Mouse (Mus musculus): ENCODE data around the gene Chst8. TPM values are rescaled to one million over a fixed set of nuclear protein-coding genes. Genes with fewer than 3 reads are reported as not detected.
A peak's percentile ranks its signal among the peaks of the same experiment; 100 is the strongest.

Chst8 gene
- total RNA-seq, 2 experiments from 2014 or later, result 18.7 to 21.1 TPM

GRCm38 (mm10) chr7:34685176-34685575 lies 127.3 kb downstream of the Chst8 start:
- no peak for DNase-seq (ENCODE audit: low spot score in 2 of 2)
- intact Hi-C loops (cut with DNase I), result no loop called here

DNA sequence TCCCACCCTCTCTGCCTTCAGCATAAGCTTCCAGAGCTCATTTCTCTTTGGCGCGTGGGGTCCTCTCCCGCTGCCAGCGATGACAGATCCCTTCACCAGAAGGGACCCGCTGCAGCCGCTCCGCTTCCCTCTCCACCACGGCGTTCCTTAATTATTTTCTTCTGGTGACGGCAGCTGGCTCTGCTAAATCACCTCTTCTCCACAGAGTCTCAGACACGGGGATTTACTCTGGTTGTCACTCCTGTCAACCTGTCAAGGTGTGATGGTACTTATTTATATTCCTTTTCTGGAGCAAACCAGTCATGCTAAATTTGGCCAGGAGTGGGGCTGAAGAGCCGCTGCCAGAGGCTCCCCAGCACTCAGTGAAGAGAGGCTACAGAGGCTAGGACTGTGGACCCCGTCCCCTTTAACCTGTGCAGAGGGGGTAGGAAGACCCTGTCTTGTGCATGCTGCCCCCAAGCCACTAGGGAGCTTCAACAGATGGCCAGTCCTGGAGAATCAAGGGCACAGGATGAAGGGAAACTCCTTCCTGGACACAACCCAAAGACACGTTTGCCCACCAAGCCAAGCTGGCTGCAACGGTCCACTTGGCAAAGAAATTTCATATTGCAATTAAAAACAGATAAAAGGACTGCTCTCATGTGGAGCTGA lies 131.6 kb downstream of the Chst8 start:
- DNase-seq (ENCODE audit: low spot score in 2 of 2), result no peak
- intact Hi-C loops (cut with DNase I), result no loop called here

DNA sequence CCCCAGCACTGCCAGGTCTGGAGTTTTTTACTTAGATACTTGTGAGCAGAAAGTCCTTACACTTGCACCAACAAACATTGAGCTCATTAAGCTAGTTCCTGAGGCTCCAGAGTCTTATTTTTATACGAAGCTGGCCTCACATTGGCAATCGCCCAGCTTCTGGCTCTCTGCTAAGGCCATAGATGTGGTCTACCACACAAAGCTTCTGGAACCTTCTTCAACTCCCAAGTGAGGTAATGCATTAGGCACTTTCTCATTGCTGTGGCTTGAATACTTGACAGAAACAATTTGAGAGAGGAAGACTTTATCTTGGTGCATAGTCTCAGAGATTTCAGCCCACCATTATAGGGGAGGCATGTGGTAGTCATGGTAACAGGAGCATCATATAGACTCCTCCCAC lies 132.6 kb downstream of the Chst8 start:
- intact Hi-C loops (cut with DNase I), result loop anchor here (5.0 to 10.0 kb wide), 3 partner anchors 235 to 585 kb away; partner anchors contain the start of gene Pepd
- DNase-seq (ENCODE audit: low spot score in 2 of 2), result no peak

DNA sequence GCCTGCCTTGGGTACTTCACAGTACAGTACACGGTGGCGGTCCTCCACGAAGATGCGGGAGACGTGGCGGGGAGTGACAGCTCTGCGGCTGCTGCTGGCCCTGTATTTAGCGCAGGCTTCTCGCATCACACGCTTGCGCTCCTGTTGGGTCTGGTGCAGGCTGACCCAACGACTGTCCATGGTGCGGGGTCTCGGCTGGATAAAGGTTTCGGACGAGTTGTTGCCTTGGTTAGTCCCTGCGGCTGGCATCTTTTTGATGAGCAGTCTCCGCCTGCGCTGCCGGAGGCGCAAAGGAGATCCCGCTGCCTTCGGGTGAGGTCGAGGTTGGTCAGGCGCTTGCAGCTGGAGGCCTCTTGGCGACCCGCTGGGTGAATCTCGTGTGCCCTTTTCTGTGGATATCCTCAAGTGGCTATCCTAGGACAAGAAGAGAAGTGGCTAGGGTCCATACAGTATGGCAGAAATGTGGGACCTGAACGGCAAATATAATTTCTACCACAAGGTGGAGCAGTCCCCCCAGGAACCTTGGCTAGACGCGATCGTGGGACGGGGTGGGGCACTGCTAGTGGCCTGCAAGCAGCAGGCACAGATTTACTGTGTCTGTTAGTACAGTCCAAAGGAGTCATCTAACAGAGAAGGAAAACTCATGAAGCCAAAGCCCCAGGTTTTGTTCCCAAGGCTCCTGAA lies 136.5 kb downstream of the Chst8 start:
- peak; percentile 77 to 80 for DNase-seq (ENCODE audit: low spot score in 2 of 2)
- intact Hi-C loops (cut with DNase I), result loop anchor here (1.0 to 10.0 kb wide), 5 partner anchors 43 to 589 kb away; partner anchors contain the start of gene Pepd

DNA sequence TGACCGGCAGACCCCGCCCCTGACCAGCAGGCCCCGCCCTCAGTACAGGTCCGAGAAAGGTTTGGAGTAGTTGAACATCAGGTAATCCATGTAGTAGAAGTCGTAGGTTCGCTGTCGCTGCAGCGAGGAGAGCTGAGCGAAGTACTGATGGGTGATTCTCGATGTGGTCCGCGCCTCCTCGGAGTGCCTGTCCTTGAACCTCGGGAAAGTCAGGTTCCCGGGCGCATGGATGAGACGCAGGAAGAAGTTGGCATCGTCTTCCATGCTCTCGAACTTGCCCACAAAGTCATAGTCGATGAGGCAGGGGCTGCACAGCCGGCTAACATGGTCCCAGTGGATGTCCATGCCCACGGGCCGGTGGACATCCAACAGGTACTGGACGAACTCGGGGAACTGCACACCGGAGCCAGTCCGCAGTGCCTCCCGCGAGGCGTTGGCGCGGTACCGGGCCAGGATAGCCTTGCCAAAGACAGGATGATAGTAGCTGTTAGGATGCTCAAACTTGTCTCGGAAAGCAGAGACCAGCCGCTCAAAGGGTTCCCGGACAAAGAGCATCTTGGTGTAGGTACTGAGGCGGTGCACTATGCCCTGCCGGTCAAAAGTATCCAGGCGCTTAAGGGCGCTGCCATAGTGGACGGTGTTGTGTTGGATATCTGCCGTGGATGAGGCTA lies 137.3 kb downstream of the Chst8 start:
- DNase-seq (ENCODE audit: low spot score in 2 of 2), result no peak
- intact Hi-C loops (cut with DNase I), result loop anchor here (5.0 to 10.0 kb wide), 3 partner anchors 240 to 590 kb away; partner anchors contain the start of gene Pepd

- intact Hi-C loops (cut with DNase I), result loop anchor here (1.0 to 10.0 kb wide), 4 partner anchors 234 to 592 kb away; partner anchors contain the start of gene Pepd
- DNase-seq (ENCODE audit: low spot score in 2 of 2), result no peak
These were observed 139.6 kb downstream of the Chst8 start for GRCm38 (mm10) chr7:34672916-34673315.

DNA sequence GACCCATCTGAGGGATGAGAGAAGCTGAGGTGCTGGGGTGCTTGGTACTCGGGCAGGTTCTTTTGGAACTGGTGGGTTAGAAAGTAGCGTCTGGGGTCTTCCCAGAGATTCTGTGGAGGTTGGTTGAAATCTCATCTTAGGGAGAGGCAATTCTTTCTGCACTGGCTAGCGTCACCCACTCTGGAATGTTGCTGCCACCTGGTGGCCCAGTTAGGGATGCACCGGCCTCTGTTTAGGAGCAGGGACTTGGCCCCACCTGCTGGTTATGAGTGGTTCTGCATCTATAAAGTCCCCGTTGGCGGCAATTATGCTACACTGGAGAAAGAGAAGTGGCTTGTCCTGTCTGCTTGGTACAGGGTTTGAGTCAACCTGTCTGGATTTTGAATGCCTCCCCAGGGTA lies 140.6 kb downstream of the Chst8 start:
- peak; percentile 83 to 86 for DNase-seq (ENCODE audit: low spot score in 2 of 2)
- intact Hi-C loops (cut with DNase I), result loop anchor here (1.0 to 10.0 kb wide), 4 partner anchors 233 to 593 kb away; partner anchors contain the start of gene Pepd

- intact Hi-C loops (cut with DNase I), result loop anchor here (10.0 kb wide), 2 partner anchors 244 to 594 kb away; partner anchors contain the start of gene Pepd
These were observed 141.7 kb downstream of the Chst8 start for GRCm38 (mm10) chr7:34670778-34671177.

DNA sequence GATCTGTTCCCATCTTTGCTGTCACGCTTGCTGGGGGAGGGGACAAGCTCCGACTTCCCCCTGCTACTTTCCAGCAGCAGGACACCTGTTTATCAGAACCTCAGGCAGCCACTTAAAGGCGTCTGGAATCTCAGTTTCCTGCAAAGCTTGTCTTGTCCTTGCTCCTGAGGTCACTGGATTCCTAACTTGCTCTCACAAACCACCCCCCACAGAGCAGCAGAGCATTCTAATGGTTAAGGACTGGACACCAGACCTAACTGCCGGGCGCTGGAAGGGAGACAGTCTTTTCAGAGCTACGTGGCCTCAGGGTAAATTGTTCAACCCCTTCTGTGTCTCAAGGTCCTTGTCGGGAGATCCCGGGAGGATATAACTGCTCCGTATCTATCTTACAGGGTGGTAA lies 143.2 kb downstream of the Chst8 start:
- intact Hi-C loops (cut with DNase I), result no loop called here
- no peak for DNase-seq (ENCODE audit: low spot score in 2 of 2)

More at GRCm38 (mm10) chr7:34670778-34671177, 141.7 kb downstream of the Chst8 start:
- no peak for DNase-seq (ENCODE audit: low spot score in 2 of 2)

- no peak for DNase-seq (ENCODE audit: low spot score in 2 of 2)
- intact Hi-C loops (cut with DNase I), result no loop called here
These were observed 144.6 kb downstream of the Chst8 start for GRCm38 (mm10) chr7:34667874-34668273.

GRCm38 (mm10) chr7:34663145-34663544 lies 149.4 kb downstream of the Chst8 start:
- no peak for DNase-seq (ENCODE audit: low spot score in 2 of 2)
- intact Hi-C loops (cut with DNase I), result no loop called here

- intact Hi-C loops (cut with DNase I), result no loop called here
- no peak for DNase-seq (ENCODE audit: low spot score in 2 of 2)
These were observed 150.3 kb downstream of the Chst8 start for GRCm38 (mm10) chr7:34662227-34662626.

DNA sequence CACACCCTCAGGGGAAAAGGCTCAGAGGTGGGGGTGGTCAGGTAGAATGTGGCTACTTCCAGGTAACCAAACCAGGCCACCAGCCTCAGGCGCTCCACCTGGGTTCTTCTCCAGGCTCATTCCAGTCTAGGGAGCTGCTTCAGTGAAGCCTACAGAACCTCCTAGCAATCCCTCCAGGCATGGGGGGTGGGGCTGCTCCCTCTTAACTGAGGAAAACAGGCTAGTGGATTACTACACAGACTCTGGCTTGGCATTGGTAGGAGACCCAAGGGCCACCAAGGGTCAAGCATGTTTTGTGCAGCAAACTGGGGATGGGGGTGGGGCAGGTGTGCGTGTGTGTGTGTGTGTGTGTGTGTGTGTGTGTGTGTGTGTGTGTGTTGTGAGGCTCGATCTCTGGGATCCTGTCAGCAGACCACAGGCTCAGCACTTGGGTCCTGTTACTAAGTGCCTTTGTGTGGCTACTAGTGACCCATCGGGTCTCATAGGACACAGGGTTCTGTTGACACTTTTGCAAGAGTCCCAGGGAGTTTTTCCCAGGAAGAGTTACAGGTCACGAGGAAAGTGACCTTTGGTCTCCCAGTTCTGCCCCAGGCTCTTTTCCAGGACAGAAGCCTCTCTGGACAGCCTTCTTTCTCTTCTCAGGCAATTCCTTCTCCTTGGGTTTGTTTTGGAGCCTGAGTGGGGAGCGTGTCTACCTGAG lies 153.0 kb downstream of the Chst8 start:
- intact Hi-C loops (cut with DNase I), result loop anchor here (5.0 kb wide), 1 partner anchor 97 kb away; no protein-coding TSS in a partner anchor
- no peak for DNase-seq (ENCODE audit: low spot score in 2 of 2)

- DNase-seq (ENCODE audit: low spot score in 2 of 2), result no peak
- intact Hi-C loops (cut with DNase I), result loop anchor here (5.0 kb wide), 1 partner anchor 94 kb away; no protein-coding TSS in a partner anchor
These were observed 155.9 kb downstream of the Chst8 start, which contains the start of gene Kctd15 for GRCm38 (mm10) chr7:34656632-34657031. Gene Kctd15, minus strand, starts transcription at chr7:34656732.

GRCm38 (mm10) chr7:34655086-34655839 lies 157.2 kb downstream of the Chst8 start:
- intact Hi-C loops (cut with DNase I), result loop anchor here (2.0 to 5.0 kb wide), 2 partner anchors 24 to 93 kb away; no protein-coding TSS in a partner anchor
- peak; percentile 80 to 85 for DNase-seq (ENCODE audit: low spot score in 2 of 2)

DNA sequence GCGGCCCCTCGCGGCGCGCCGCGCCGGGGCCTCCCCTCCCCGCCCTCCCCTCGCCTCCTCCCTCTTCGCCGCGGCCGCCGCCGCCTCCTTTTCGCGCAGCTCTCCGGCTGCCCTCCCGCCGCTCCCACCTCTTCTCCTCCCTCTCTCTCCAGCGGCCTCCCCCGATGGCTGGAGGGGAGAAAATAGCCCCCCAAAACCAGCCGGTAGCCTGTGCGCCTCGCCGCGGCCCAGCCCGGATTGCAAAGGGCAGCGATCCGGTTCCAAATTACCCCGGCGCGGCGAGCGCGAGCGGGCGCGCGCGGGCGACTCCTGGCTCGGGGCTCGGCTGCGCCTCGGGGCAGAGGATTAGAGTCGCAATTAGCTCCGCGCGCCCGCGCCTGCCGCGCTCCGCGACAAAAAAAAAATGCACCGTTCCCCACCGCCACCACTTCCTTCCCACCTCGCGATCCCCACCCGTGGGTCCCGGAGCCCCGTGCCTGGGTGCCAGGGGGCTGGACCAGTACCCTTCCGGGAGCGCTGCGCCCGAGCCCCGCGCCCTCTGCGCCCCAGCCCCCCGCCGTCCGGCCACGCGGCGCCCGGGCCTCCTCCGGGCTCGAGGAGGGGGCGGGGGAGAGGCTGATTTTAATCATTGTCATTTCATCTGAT lies 157.9 kb downstream of the Chst8 start:
- DNase-seq (ENCODE audit: low spot score in 2 of 2), result peak; percentile 55 to 64
- intact Hi-C loops (cut with DNase I), result loop anchor here (2.0 to 5.0 kb wide), 3 partner anchors 24 to 157 kb away; no protein-coding TSS in a partner anchor

- intact Hi-C loops (cut with DNase I), result loop anchor here (2.0 to 5.0 kb wide), 2 partner anchors 23 to 157 kb away; no protein-coding TSS in a partner anchor
- DNase-seq (ENCODE audit: low spot score in 2 of 2), result peak; percentile 31 to 34
These were observed 158.6 kb downstream of the Chst8 start for GRCm38 (mm10) chr7:34653731-34654440.

Measured in left cerebral cortex, postnatal 36 days (tissue).